In the genomic region with DNA sequence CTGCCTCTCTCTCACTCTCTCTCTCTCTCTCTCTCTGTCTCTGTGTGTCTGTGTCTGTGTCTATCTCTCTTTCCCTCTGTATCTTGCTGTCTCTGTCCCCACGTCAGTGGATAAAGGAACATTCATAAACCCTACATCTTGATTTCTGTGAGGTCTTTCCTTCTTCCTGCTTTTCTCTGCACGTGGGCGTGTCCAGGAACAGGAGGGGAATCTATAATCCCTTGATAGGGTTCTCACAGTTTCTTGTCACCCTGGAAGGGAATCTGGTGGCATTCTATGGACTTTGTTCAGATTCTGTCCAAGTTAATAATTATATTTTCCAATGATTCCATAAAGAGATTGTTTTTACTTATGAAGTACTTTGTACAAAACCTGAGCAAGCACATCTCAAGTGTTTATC, we compare ENCODE assay signal across 19 mouse cellular contexts.
"Had no signal": no experiment of that assay in that cellular context is flagged by ENCODE, and none has a peak within 500 bp of the region (broad histone marks: within the 10 kb centered on the region; RNA-seq: fewer than 3 reads in every experiment).

No protein-coding gene starts in this region.

- H3K9ac ChIP-seq: liver, embryonic 15.5 days; liver, postnatal 0 days; lung, embryonic 15.5 days; midbrain, embryonic 12.5 days; neural tube, embryonic 13.5 days; neural tube, embryonic 15.5 days had no signal

- DNase-seq: liver, postnatal 0 days; lung, adult 2 months; lung, postnatal 14 days; lung, postnatal 4 days; midbrain, embryonic 14.5 days; right cerebral cortex, postnatal 14 days; spleen, adult 18-20 months; thymus, adult 18-20 months; thymus, postnatal 14 days; thymus, postnatal 36 days had no signal

- H3K27me3 ChIP-seq: liver, embryonic 15.5 days; lung, embryonic 15.5 days; midbrain, embryonic 12.5 days; neural tube, embryonic 15.5 days had no signal

- H3K4me1 ChIP-seq: liver, embryonic 15.5 days had no signal

- H3K9me3 ChIP-seq: liver, embryonic 15.5 days; lung, embryonic 15.5 days; midbrain, embryonic 10.5 days; midbrain, embryonic 12.5 days; neural tube, embryonic 13.5 days; neural tube, embryonic 15.5 days had no signal

- ATAC-seq: liver, postnatal 0 days; lung, postnatal 0 days; midbrain, embryonic 16.5 days had no signal

- H3K27ac ChIP-seq: liver, embryonic 15.5 days; lung, embryonic 15.5 days; midbrain, embryonic 10.5 days; midbrain, embryonic 12.5 days; neural tube, embryonic 13.5 days; neural tube, embryonic 15.5 days had no signal

- H3K36me3 ChIP-seq: liver, embryonic 15.5 days; lung, embryonic 15.5 days; midbrain, embryonic 10.5 days; midbrain, embryonic 12.5 days; neural tube, embryonic 13.5 days; neural tube, embryonic 15.5 days had no signal

- H3K4me3 ChIP-seq: liver, embryonic 15.5 days; lung, embryonic 15.5 days; midbrain, embryonic 10.5 days; midbrain, embryonic 12.5 days; myocyte; neural tube, embryonic 13.5 days; neural tube, embryonic 15.5 days had no signal

- H3K4me2 ChIP-seq: liver, embryonic 15.5 days; lung, embryonic 15.5 days; midbrain, embryonic 12.5 days; neural tube, embryonic 13.5 days; neural tube, embryonic 15.5 days had no signal
